Mouse (Mus musculus) hindbrain, embryonic 13.5 days (tissue): ENCODE results near the gene Nxf7. TPM values are rescaled to one million over a fixed set of nuclear protein-coding genes. Genes with fewer than 3 reads are reported as not detected.
"Not testable (repeated sequence)": the region's sequence is repeated elsewhere in the genome, so short reads cannot be mapped to it uniquely, and the experiment has no call there.

ENCODE experiments used
- ATAC-seq: fragments of 200-750 bp; cut with Nextera tagmentation; 2 replicates; pipeline ENCODE4 v1.8.0; 2017; ENCODE audit warnings: moderate TSS enrichment; ENCODE audit not compliant: low FRiP score
- H3K27ac ChIP-seq: fragments of 300-500 bp; sonication (generic); 2 replicates; pipeline ENCODE4 v1.5.1; 2015; ENCODE audit warnings: inconsistent platforms, mild to moderate bottlenecking, moderate library complexity
- H3K27me3 ChIP-seq: fragments of 300-500 bp; sonication (generic); 2 replicates; pipeline ENCODE4 v1.6.1; 2015; ENCODE audit warnings: mild to moderate bottlenecking, inconsistent platforms
- H3K36me3 ChIP-seq: fragments of 300-500 bp; sonication (generic); 2 replicates; pipeline ENCODE4 v1.6.1; 2015; ENCODE audit warnings: mild to moderate bottlenecking, inconsistent platforms
- H3K4me1 ChIP-seq: fragments of 300-500 bp; sonication (generic); replicated peaks from 2 replicates; pipeline ENCODE4 v1.6.1; 2015; ENCODE audit warnings: inconsistent platforms
- H3K4me2 ChIP-seq: fragments of 300-500 bp; sonication (generic); 2 replicates; pipeline ENCODE4 v1.6.1; 2015; ENCODE audit warnings: inconsistent platforms, mild to moderate bottlenecking, moderate library complexity
- H3K4me3 ChIP-seq: fragments of 300-500 bp; sonication (generic); 2 replicates; pipeline ENCODE4 v1.5.1; 2015; ENCODE audit warnings: mild to moderate bottlenecking, inconsistent platforms
- H3K9ac ChIP-seq: fragments of 300-500 bp; sonication (generic); 2 replicates; pipeline ENCODE4 v1.6.1; 2015; ENCODE audit warnings: mild to moderate bottlenecking, inconsistent platforms
- H3K9me3 ChIP-seq: fragments of 300-500 bp; sonication (generic); 2 replicates; pipeline ENCODE4 v1.6.1; 2016; ENCODE audit warnings: inconsistent platforms
- WGBS: fragments of 180-500 bp; shearing (Covaris S2); methylation state at CpG from one replicate; pipeline ENCODE4 v1.1.7; 2015; 5-methylcytosine and 5-hydroxymethylcytosine counted together
- polyA plus RNA-seq: library from polyadenylated mRNA; unstranded; fragments of >200 nt; fragmentation: Nextera tagmentation; extraction: Ambion mirVana; gene quantifications from 2 replicates; pipeline ENCODE4 v1.2.1, GENCODE M21; 2015

Gene Nxf7
- polyA plus RNA-seq, 1 experiment from 2014 or later = not detected

GRCm38 (mm10) chrX:135559665-135560064 lies 38.9 kb downstream of the Nxf7 start:
- ATAC-seq, H3K4me1 ChIP-seq, H3K27me3 ChIP-seq, H3K4me3 ChIP-seq, H3K4me2 ChIP-seq, H3K9ac ChIP-seq, H3K36me3 ChIP-seq, H3K9me3 ChIP-seq, H3K27ac ChIP-seq: not testable (repeated sequence)
- 31% methylated on average over 8 of the region's 8 CpGs for WGBS

Other genes starting within 250 kb of the Nxf7 start
- gene Gm5128, start 225.5 kb downstream of the Nxf7 start, polyA plus RNA-seq = 0.06 TPM in 1 of 2 replicates, not detected in the other
- not detected in 2 replicates for gene Gm7903, start 164.9 kb downstream of the Nxf7 start, polyA plus RNA-seq
- gene AV320801, start 104.2 kb downstream of the Nxf7 start, polyA plus RNA-seq = not detected in 2 replicates
- not detected in 2 replicates for gene Prame, start 28.9 kb upstream of the Nxf7 start, polyA plus RNA-seq
- gene Tcp11x2, start 95.0 kb upstream of the Nxf7 start, polyA plus RNA-seq = not detected in 2 replicates
- gene Tmsb15a, start 126.5 kb upstream of the Nxf7 start, polyA plus RNA-seq = not detected in 2 replicates
- 11.5 and 13.1 TPM in 2 replicates for gene Armcx5, start 144.0 kb upstream of the Nxf7 start, polyA plus RNA-seq
- gene Gprasp1, start 144.0 kb upstream of the Nxf7 start, polyA plus RNA-seq = 159 and 172 TPM in 2 replicates
- gene Bhlhb9, start 198.8 kb upstream of the Nxf7 start, polyA plus RNA-seq = 107 and 112 TPM in 2 replicates
- gene Gprasp2, start 240.3 kb upstream of the Nxf7 start, polyA plus RNA-seq = 145 and 151 TPM in 2 replicates